Mouse (Mus musculus): ENCODE data around the gene 2310079G19Rik.

DNA sequence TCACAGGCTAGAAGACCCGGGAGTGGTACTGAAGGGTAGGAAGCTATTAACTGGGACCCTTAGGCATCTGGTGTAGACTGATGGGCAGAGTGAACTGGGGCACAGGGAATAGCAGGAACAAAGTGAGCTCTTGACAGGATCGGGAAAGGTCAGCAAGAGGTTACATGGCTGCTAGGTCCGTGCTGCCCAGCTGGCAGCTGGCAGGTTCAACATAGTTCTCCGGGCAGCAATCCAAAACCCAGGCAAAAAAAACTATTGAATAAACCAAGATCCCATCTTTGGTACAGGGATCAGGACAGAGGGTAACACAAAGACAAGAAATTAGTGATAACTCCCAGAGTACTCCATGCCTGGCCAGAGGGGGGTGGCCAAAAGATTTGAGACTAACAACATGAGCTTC lies 7.7 kb upstream of the 2310079G19Rik start:
- TF ChIP-seq EP300 (IDR thresholded peaks at IDR 0.05; ENCODE audit: low read depth) (no peak), CTCF (IDR thresholded peaks at IDR 0.05; ENCODE audit: low read depth) (no peak)

All from heart, postnatal 0 days (tissue).